Mouse (Mus musculus): ENCODE measurements at regions not wholly inside any gene's neighbourhood (a gene's known extent, or its start where the extent isn't known, plus 50 kb on each side); places are given as distances from the start of the nearest gene placed in this dataset.
"Not testable (repeated sequence)": the region's sequence is repeated elsewhere in the genome, so short reads cannot be mapped to it uniquely, and the experiment has no call there.

DNA sequence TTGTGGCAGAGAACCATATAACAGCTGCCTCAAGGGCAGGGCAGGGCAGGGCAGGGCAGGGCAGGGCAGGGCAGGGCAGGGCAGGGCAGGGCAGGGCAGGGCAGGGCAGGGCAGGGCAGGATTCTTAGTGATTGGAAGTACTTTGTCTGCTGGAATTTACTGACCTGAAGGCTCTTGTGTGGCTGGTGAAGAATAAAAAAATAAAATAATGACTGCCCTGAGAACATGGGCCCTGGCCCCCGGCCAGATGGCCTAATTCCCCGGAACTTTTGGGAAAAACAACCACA, 169.3 kb downstream of the Qk start:
- H3K27me3 ChIP-seq; H3K9ac ChIP-seq; DNase-seq; H3K27ac ChIP-seq; ATAC-seq (ENCODE audit: low read depth); H3K4me1 ChIP-seq (replicated peaks); H3K9me3 ChIP-seq (replicated peaks); H3K4me2 ChIP-seq; H3K36me3 ChIP-seq; H3K4me3 ChIP-seq (replicated peaks): not testable (repeated sequence)
- 74% methylated on average over 2 of the region's 2 CpGs for WGBS (ENCODE audit: insufficient replicate concordance)

DNA sequence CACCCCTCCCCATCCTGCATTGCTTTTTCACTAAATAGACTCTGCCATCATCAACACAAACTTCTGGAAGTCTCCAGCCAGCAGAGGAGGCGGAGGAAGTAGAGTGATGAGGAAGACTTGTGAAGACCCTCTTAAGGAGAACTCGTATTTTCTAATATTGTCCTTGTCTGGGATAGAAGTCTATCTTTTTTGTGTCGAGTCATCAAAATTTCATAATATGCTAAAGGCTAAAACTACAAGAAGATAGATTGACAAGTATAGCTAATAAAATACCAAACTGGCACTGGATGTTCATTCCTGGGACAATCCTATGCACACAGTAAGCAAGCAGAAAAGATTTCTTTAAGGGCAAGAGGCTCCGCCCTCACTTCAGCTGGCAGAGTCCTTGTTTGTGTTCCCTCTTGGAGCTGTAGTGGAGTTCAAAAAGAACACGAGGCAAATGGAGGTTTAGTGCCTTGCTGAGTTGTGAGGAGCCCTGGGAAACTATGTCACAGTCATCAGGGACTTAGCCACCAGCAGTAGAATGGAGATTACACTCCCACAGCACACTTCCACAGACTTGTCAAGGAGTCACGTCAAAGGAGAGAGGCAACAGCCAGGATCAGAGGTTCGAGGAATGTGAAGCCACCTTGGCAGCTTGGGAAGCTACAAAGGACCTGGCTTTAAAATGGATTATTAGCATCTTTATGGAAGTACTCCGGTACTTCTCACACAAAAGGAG, 169.8 kb downstream of the Qk start:
- no peaks in the 10 kb centered on the region for H3K9me3 ChIP-seq (replicated peaks)
- ATAC-seq (ENCODE audit: low read depth) (no peak), DNase-seq (no peak)
- H3K4me1 ChIP-seq (replicated peaks), result no peaks in the 10 kb centered on the region
- no peaks in the 10 kb centered on the region for H3K36me3 ChIP-seq
- no peak overlapping the region for H3K4me2 ChIP-seq
- H3K27ac ChIP-seq, result no peak overlapping the region
- no peaks in the 10 kb centered on the region for H3K27me3 ChIP-seq
- H3K9ac ChIP-seq, result no peak overlapping the region
- no peak overlapping the region for H3K4me3 ChIP-seq (replicated peaks)
- 61% methylated on average over 8 of the region's 8 CpGs for WGBS (ENCODE audit: insufficient replicate concordance)

DNA sequence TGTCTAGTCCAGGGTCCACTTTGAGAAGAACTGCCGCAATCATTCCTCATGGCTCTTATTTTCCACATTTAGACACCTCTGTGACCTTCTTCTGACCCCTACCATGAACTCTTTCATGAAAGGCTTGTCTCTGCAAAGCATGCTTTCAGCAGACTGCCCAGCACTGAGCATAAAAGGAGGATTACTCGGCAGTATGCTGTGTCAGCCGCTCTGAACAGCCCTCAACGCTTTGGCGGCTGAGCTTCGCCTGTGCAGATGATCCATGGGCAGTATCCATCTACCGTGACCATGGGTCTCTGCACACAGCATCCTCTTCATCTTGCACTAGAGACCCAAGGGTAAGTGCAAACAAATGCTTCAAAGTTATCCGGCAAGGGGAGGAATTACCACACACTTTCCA, 172.5 kb downstream of the Qk start:
- Histone ChIP-seq H3K4me2 (no peak overlapping the region), H3K9me3 (replicated peaks) (no peaks in the 10 kb centered on the region), H3K4me1 (replicated peaks) (no peaks in the 10 kb centered on the region), H3K36me3 (no peaks in the 10 kb centered on the region), H3K27me3 (no peaks in the 10 kb centered on the region), H3K4me3 (replicated peaks) (no peak overlapping the region), H3K27ac (no peak overlapping the region), H3K9ac (no peak overlapping the region)
- ATAC-seq (ENCODE audit: low read depth) (no peak), DNase-seq (no peak)
- 71% methylated on average over 8 of the region's 8 CpGs for WGBS (ENCODE audit: insufficient replicate concordance)

DNA sequence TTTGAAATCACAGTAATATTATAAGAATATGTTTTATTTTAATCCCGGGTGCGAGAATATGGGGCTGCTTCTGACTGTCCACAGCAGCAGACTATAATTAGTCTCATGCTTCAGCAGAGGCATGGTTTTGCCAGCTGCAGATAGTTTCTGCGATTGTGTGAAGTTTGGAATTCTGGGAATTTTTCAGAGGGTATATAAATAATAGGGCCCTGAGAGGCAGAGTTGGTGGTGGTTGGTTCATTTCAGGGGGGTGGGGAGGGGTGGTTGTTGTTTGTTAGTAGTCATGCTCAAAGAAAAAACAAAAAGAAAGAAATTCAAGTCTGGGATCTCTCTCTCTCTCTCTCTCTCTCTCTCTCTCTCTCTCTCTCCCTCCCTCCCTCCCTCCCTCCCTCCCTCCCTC, 173.1 kb downstream of the Qk start:
- Histone ChIP-seq H3K36me3 (no peaks in the 10 kb centered on the region), H3K27me3 (no peaks in the 10 kb centered on the region), H3K9ac (no peak overlapping the region), H3K4me1 (replicated peaks) (no peaks in the 10 kb centered on the region), H3K4me3 (replicated peaks) (no peak overlapping the region), H3K27ac (no peak overlapping the region), H3K4me2 (no peak overlapping the region), H3K9me3 (replicated peaks) (no peaks in the 10 kb centered on the region)
- DNase-seq (no peak), ATAC-seq (ENCODE audit: low read depth) (no peak)
- whole genome bisulfite sequencing (ENCODE audit: insufficient replicate concordance), result 69% methylated on average over 3 of the region's 3 CpGs

DNA sequence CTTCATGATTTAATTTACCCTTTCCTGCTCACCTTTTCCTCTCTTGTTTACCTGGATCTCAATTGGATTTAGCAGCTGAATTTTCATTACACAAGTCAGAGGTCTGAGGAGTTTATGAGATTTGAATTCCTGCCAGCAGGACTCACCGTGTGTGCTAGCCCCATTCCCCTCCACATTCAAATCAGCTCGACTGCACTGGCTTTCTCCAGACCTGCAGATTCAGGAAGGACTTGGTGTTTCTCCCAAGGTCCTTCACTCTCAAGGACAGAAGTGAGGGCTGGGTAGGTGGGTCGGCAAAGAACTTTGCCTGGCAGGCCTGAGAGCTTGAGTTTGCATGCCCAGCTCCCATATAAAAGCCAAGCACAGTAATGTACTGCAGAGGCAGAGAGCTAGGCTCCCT, 180.8 kb downstream of the Qk start:
- Histone ChIP-seq H3K27me3 (no peaks in the 10 kb centered on the region), H3K9me3 (replicated peaks) (no peaks in the 10 kb centered on the region), H3K36me3 (no peaks in the 10 kb centered on the region), H3K4me3 (replicated peaks) (no peak overlapping the region), H3K9ac (no peak overlapping the region), H3K4me1 (replicated peaks) (no peaks in the 10 kb centered on the region), H3K27ac (no peak overlapping the region), H3K4me2 (no peak overlapping the region)
- DNase-seq (no peak), ATAC-seq (ENCODE audit: low read depth) (no peak)
- 26% methylated on average over 3 of the region's 3 CpGs for WGBS (ENCODE audit: insufficient replicate concordance)

DNA sequence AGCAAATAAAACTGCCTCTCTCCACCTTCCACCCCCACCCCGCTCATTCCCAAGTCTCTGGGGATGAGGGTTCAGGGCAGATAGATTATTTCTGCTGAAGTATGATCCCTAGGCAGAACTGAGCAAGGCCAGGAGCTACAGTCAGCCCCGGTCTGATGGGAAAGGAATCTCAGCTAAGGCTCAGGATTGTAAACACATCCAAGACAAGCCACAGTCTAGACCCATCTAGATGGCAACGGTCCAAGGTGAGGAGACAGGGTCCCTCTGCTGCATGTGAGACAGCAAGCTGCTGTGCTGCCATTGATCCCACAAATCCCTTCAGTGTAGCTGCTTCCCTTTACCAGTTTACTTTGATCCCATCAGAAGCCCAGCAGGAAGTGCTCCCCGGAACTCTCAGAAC, 181.3 kb downstream of the Qk start:
- Histone ChIP-seq H3K4me2 (no peak overlapping the region), H3K4me3 (replicated peaks) (no peak overlapping the region), H3K9ac (no peak overlapping the region), H3K27ac (no peak overlapping the region), H3K9me3 (replicated peaks) (no peaks in the 10 kb centered on the region), H3K4me1 (replicated peaks) (no peaks in the 10 kb centered on the region), H3K36me3 (no peaks in the 10 kb centered on the region), H3K27me3 (no peaks in the 10 kb centered on the region)
- WGBS (ENCODE audit: insufficient replicate concordance), result 47% methylated on average over 4 of the region's 4 CpGs
- ATAC-seq (ENCODE audit: low read depth), result no peak
- no peak for DNase-seq

DNA sequence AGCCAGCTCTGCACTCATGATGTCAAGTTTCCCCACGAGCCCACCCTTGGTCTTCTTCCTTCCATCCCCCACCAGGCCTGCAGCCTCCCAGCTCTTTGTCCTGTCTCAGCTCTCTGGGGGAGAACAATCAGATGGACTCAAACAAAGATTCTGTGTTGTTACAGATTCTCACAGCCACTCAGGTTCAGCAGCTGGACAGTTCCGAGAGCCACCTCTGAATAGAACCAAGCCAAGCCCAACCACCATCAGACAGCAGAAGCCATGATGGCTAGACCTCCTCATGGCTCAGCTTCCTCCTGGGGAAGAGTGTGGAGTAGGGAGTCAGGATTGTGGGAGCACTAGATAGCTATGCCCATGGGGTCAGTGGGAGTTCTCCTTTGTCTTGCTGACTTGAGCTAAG, 184.5 kb downstream of the Qk start:
- Histone ChIP-seq H3K27me3 (no peaks in the 10 kb centered on the region), H3K4me1 (replicated peaks) (no peaks in the 10 kb centered on the region), H3K9me3 (replicated peaks) (no peaks in the 10 kb centered on the region), H3K4me3 (replicated peaks) (no peak overlapping the region), H3K4me2 (no peak overlapping the region), H3K9ac (no peak overlapping the region), H3K36me3 (no peaks in the 10 kb centered on the region), H3K27ac (no peak overlapping the region)
- WGBS (ENCODE audit: insufficient replicate concordance), result 61% methylated on average over 2 of the region's 2 CpGs
- no peak for DNase-seq
- no peak for ATAC-seq (ENCODE audit: low read depth)

DNA sequence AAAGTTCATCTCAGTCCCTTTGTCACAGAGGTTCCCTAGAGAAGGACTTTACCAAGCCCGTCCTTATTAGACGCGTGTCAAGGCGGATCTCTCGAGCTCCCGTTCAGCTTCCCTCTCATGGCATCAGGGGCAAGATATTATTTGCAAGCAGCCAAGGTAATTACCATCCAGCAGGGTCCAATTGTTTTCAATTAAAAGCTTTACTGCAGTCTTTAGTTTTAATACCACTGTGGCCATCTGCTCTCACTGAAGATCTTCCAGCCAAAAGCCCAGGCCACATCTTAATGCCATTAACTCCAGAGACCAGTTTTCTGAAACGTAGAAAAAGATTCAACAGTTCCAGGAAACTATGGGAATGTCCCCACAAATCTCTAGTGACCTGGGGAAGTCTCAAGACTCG, 191.1 kb downstream of the Qk start:
- H3K9ac ChIP-seq, result no peak overlapping the region
- H3K4me3 ChIP-seq (replicated peaks), result no peak overlapping the region
- 68% methylated on average over 8 of the region's 8 CpGs for WGBS (ENCODE audit: insufficient replicate concordance)
- no peaks in the 10 kb centered on the region for H3K4me1 ChIP-seq (replicated peaks)
- ATAC-seq (ENCODE audit: low read depth), result no peak
- H3K27me3 ChIP-seq, result no peaks in the 10 kb centered on the region
- H3K27ac ChIP-seq, result no peak overlapping the region
- H3K4me2 ChIP-seq, result no peak overlapping the region
- no peaks in the 10 kb centered on the region for H3K36me3 ChIP-seq
- no peak for DNase-seq
- H3K9me3 ChIP-seq (replicated peaks), result no peaks in the 10 kb centered on the region

DNA sequence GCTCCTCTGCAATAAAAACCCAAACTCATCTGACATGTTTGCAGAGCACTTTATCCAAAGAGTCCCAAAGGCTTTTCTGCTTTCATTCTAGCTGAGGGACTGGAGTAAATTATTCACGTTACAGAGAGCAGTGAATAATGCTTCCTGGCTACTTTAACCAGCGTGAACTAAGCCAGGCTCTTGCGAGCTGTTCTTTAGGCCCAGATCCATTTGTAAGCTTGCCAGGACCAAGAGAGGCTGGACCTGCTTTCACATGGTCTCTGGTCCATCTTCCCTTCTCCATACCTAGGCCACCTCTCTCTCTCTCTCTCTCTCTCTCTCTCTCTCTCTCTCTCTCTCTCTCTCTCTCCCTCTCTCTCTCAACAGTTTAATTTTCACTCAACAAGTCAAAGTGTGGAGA, 197.2 kb downstream of the Qk start:
- DNase-seq, result no peak
- no peaks in the 10 kb centered on the region for H3K9me3 ChIP-seq (replicated peaks)
- WGBS (ENCODE audit: insufficient replicate concordance), result 73% methylated on average over 3 of the region's 3 CpGs

DNA sequence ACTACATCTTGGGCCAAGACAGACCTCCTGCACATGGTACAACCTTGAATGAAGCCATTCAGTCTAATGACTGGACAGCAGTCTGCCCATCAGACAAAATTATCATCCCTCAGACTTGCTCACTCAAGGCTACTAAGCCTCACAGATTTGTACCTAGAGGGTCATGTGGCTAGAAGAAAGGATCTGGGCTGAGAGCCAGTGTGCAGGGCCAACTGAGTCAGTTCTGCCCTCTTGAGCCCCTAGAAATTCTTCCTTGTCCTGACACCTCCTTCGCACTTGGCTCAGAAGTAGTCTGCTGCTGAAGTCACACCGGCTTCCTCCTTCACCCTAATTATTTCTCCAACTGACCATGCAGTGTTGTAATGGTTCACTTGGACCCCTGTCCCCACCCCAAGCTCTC, 207.5 kb downstream of the Qk start:
- Histone ChIP-seq H3K4me1 (replicated peaks) (no peaks in the 10 kb centered on the region), H3K9me3 (replicated peaks) (no peaks in the 10 kb centered on the region), H3K27ac (no peak overlapping the region), H3K4me3 (replicated peaks) (no peak overlapping the region), H3K4me2 (no peak overlapping the region), H3K36me3 (no peaks in the 10 kb centered on the region), H3K9ac (no peak overlapping the region), H3K27me3 (no peaks in the 10 kb centered on the region)
- no peak for ATAC-seq (ENCODE audit: low read depth)
- 71% methylated on average over 2 of the region's 2 CpGs for WGBS (ENCODE audit: insufficient replicate concordance)
- no peak for DNase-seq

More for the DNA sequence above, 197.2 kb downstream of the Qk start:
- no peak overlapping the region for H3K9ac ChIP-seq
- H3K4me3 ChIP-seq (replicated peaks), result no peak overlapping the region
- no peaks in the 10 kb centered on the region for H3K4me1 ChIP-seq (replicated peaks)
- no peaks in the 10 kb centered on the region for H3K36me3 ChIP-seq
- ATAC-seq (ENCODE audit: low read depth), result no peak
- no peak overlapping the region for H3K4me2 ChIP-seq
- no peak overlapping the region for H3K27ac ChIP-seq
- no peaks in the 10 kb centered on the region for H3K27me3 ChIP-seq

DNA sequence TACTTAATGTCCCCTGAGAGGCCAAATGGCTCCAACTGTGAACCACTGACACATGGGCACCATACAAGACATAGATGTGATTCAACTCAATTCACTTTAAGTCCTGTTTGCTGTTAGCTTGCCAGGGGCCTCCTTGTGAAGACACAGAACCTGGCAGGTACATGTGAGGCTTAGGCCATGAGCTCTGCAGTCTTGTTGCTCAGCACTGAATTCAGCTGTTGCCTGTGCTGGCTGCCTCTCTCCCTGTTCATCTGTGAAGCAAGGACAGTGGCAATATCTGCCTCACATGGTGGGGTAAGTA, 209.3 kb downstream of the Qk start:
- Histone ChIP-seq H3K36me3 (no peaks in the 10 kb centered on the region), H3K4me2 (no peak overlapping the region), H3K27ac (no peak overlapping the region), H3K4me1 (replicated peaks) (no peaks in the 10 kb centered on the region), H3K4me3 (replicated peaks) (no peak overlapping the region), H3K27me3 (no peaks in the 10 kb centered on the region), H3K9me3 (replicated peaks) (no peaks in the 10 kb centered on the region), H3K9ac (no peak overlapping the region)
- no peak for ATAC-seq (ENCODE audit: low read depth)
- DNase-seq, result no peak

DNA sequence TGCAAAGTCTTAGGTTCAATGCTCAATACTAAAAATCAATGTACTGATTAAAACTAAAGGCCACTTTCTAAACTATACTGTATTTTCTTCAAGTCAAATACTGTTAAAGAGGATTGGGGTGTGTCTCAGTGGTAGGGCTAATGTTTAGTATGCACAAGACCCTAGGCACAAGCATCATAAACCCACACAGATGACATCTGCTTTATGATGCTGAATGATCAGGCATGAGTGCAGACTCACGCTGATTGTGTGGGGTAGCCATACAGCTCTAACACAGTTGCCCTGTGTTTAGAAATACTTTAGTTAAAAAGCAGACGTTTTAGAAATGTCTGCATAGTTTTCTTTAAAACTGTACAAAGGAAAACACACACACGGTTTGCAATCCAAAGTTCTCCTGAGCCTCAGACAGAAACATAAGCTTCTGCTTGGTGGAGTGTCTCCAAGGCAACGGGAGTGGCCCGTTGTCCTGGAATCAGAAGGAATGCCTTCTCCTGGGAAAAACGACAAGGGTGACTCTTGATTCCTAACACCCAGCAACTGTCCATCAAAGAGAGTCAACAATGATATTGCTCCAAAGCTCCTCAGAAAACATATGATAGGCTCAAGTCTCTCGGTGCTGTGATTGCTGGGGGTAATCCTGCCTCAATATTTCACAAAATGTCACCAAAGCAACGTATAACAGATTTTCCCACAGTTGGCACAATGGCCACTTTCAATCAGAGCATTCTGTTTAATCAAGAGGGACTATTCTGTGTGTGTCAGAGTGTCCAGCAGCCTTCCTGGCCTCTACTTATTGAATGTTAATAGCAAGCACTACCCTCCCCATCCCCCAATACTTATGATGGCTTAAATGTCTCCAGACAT, 209.9 kb downstream of the Qk start:
- DNase-seq, result no peak
- Histone ChIP-seq H3K9me3 (replicated peaks) (no peaks in the 10 kb centered on the region), H3K36me3 (no peaks in the 10 kb centered on the region), H3K27ac (no peak overlapping the region), H3K4me3 (replicated peaks) (no peak overlapping the region), H3K4me2 (no peak overlapping the region), H3K9ac (no peak overlapping the region), H3K27me3 (no peaks in the 10 kb centered on the region), H3K4me1 (replicated peaks) (no peaks in the 10 kb centered on the region)
- WGBS (ENCODE audit: insufficient replicate concordance), result 55% methylated on average over 8 of the region's 8 CpGs
- ATAC-seq (ENCODE audit: low read depth), result no peak
